Mouse (Mus musculus) lung, postnatal 36 days (tissue): ENCODE results near the gene Btbd6.

Source experiments
- DNase-seq: peaks from one replicate; pipeline ENCODE4 v3.0.0; 2022; ENCODE audit warnings: mixed read lengths

Btbd6 gene

GRCm38 (mm10) chr12:113012443-113012842, 36.2 kb downstream of the Btbd6 start:
- no peak for DNase-seq

DNA sequence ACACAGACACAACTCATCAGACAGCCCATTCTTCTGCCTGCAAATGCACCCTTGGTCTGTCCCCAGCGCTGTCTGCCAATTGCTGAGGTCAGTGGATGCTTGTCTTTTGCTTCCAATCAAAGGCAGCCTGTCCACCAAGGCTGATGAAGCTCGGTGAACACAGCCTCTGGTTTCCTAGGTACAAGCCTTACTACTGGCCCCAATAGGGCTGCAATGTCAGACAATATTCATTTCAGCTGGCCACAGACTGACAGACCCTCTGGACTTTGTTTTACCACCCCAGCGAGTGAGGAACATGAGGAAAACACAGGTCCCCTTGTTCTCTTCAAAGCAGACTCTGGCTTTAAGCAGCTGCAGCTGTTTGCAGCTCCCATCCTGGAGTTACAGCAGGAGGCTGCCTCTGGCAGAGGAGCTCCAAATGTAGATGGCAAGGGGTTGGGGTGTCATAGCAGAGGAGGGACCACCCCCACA, 36.8 kb downstream of the Btbd6 start:
- DNase-seq = peak; percentile 34

- DNase-seq = peak; percentile 95
Observed at GRCm38 (mm10) chr12:113013604-113014558, 37.6 kb downstream of the Btbd6 start, which contains the start of gene Pacs2. Gene Pacs2, plus strand, starts transcription at chr12:113014508.

DNA sequence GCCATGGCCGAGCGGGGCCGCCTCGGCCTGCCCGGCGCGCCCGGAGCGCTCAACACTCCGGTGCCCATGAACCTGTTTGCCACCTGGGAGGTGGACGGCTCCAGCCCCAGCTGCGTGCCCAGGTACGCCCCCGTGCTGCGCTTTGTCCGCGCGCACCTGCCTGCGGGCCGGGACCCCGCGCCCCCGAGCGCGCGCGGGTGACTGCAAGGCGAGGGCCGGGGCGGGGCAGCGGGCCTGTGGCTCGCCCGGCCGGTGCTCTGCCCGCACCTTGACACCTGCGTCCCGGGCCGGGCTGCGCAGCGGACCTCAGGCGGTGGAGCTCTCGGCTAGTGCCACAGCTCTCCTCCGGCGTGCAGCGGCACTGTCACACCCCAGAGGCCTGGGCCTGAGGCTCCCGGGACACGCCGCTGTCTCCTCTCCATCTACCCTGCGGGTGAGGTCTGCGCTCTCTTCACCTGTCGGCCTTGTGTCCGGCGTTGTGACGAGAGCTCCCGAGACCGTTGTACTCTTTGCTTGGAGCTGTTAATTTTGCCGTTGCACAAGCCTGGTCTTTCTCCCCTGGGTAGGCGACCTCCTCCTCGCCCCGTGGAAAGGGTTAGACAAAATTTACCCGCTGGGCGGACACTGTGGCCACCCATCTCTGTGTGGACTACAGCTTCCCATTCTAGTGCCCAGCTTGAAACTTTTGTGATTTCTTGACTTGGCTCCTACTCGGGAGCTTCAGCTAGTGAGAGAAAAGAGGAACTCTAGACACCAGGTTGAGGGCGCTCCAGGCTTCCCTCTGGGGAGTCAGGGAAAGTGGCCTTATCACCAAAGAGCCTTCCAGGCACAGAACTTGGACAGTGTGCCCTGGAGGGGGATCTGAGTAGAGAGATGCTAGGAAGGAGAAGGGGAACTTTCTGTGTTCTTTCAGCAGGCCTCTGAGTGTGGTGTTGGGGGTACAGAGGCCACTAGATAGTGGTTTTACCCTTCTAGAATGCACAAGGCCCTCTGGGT, 38.6 kb downstream of the Btbd6 start:
- DNase-seq = peak; percentile 42

DNA sequence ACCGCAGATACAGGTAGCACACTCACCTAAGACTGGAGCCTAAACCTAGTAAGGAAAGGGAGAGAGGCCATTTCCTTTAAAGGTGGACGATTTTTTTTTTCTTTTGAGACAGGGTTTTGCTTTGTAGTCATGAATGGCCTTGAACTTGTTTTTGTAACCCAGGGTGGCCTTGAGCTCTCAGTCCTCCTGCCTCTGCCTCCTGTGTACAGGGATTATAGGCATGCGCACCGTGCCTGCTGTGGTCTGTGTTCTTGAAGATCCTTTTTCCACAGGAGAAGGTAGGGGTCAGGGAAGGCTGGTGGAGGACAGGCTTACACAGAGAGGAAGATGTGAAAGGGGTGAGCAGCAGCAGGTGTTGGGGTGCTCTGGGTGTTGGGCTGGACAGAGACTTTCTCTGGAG, 39.7 kb downstream of the Btbd6 start:
- DNase-seq = no peak

DNA sequence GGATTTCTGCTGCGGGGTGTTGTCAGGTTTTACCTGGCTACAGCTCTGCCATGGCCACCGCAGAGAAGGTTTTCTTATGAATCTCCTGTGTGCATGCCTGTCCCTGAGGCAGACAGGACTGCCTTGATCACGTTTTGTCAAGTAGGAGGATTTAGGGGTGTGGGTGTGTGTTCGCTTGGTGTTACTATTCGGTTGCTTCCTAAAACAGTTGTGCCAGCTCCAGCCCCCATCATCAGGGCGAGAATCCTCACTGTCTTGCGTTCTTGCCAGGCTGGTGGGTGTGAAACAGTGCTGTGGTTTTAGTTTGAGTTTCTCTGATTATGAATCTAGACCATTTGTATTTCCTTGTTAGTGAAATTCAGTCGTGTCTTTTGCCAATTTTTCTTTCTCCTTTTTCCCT, 40.7 kb downstream of the Btbd6 start:
- no peak for DNase-seq

- no peak for DNase-seq
Observed at GRCm38 (mm10) chr12:113017429-113017984, 41.2 kb downstream of the Btbd6 start.

DNA sequence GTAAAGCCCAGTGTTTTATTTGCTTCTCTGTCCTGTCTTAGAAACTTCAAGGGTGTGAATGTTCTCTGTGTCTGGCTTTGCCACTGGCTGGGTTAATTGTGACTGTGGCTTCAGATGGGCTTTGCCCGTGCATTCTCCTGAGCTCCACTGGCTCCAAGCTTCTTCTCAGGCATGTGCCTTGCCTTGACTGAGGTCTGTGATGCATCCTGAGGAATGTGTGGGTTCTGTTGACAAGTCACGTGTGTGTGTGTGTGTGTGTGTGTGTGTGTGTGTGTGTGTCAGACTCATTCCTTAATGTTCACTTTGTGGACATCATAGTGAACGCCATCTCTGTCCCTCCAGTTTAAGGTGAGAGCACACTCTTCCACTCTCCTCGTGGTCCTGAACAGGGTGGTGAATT, 42.5 kb downstream of the Btbd6 start:
- DNase-seq = no peak

- DNase-seq = no peak
Observed at GRCm38 (mm10) chr12:113021488-113021887, 45.2 kb downstream of the Btbd6 start.

DNA sequence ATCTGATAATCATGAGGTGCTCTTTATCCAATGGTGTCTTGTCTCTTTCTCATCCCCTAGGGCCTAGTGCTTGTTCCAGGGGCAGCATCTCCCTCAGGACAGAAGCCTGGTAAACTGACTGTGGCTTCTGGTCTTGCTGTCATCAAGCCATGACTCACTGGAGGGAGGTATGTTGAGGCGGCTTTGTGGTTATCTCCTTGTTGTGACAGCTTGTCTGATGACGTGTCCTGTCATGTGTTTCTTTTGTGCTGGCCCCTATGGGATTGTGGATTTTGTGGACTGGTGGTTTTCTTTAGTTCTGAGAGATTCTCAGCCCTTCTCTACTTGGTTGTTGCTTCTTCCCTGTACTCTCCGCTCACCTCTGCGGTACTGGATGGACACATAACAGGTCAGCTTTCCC, 46.8 kb downstream of the Btbd6 start:
- peak; percentile 56 for DNase-seq

- no peak for DNase-seq
Observed at GRCm38 (mm10) chr12:113026557-113026956, 50.3 kb downstream of the Btbd6 start.

- no peak for DNase-seq
Observed at GRCm38 (mm10) chr12:113027495-113027894, 51.2 kb downstream of the Btbd6 start.

DNA sequence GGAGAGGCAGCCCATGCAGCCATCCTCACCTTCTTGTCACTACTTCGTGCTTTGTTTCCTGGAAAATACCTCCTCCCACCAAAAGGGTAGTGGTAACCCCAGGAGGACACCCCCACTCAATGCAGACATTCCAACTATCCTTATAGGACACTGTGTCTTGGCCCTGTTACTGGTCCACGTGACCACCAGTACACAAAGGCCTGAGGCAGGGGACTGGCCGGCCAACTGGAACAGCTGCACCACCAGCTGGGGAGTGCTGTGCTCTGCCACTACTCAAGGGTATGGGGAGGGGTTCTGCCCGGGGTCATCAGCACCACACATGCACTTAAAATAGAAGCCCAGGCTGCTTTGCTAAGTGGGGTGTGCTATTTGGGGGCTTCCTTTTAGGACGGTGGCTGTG, 51.8 kb downstream of the Btbd6 start:
- no peak for DNase-seq
